Mouse (Mus musculus) T-helper 2 cell (primary cell): ENCODE measurements around the gene Ubac2.

ENCODE experiments used
- in situ Hi-C: fragments of 300-600 bp; cut with MboI, MseI; formaldehyde crosslinking; loops from one replicate; pipeline ENCODE4 v1.15.1; 2025; ENCODE audit warnings: high pct_unique_total_duplicates

Ubac2 gene

GRCm38 (mm10) chr14:121963942-121964335 lies 85.5 kb downstream of the Ubac2 start:
- in situ Hi-C loops = loop anchor here (5.0 kb wide), 1 partner anchor 98 kb away; no protein-coding TSS in a partner anchor

- in situ Hi-C loops = loop anchor here (5.0 kb wide), 2 partner anchors 33 to 97 kb away; no protein-coding TSS in a partner anchor
These were observed 86.6 kb downstream of the Ubac2 start, which contains the start of gene Gpr183 for GRCm38 (mm10) chr14:121964990-121965389. Gpr183 (minus strand) TSS chr14:121965195.

GRCm38 (mm10) chr14:121965461-121965860 lies 87.0 kb downstream of the Ubac2 start:
- in situ Hi-C loops = loop anchor here (5.0 kb wide), 1 partner anchor 33 kb away; no protein-coding TSS in a partner anchor

GRCm38 (mm10) chr14:121967095-121967494 lies 88.7 kb downstream of the Ubac2 start:
- in situ Hi-C loops = loop anchor here (5.0 kb wide), 1 partner anchor 35 kb away; no protein-coding TSS in a partner anchor

GRCm38 (mm10) chr14:121970402-121970801 lies 92.0 kb downstream of the Ubac2 start:
- in situ Hi-C loops = no loop called here

- in situ Hi-C loops = no loop called here
These were observed 94.7 kb downstream of the Ubac2 start for GRCm38 (mm10) chr14:121973114-121973513.

- in situ Hi-C loops = no loop called here
These were observed 103.1 kb downstream of the Ubac2 start for GRCm38 (mm10) chr14:121981531-121981930.

GRCm38 (mm10) chr14:121983009-121983933 lies 104.9 kb downstream of the Ubac2 start:
- in situ Hi-C loops = no loop called here

- in situ Hi-C loops = no loop called here
These were observed 107.1 kb downstream of the Ubac2 start for GRCm38 (mm10) chr14:121985477-121985876.

GRCm38 (mm10) chr14:121986028-121986427 lies 107.6 kb downstream of the Ubac2 start:
- in situ Hi-C loops = no loop called here

- in situ Hi-C loops = no loop called here
These were observed 108.9 kb downstream of the Ubac2 start for GRCm38 (mm10) chr14:121987287-121987686.

- in situ Hi-C loops = no loop called here
These were observed 109.3 kb downstream of the Ubac2 start for GRCm38 (mm10) chr14:121987691-121988090.

- in situ Hi-C loops = no loop called here
These were observed 110.9 kb downstream of the Ubac2 start for GRCm38 (mm10) chr14:121989331-121989730.

GRCm38 (mm10) chr14:121989869-121990268 lies 111.4 kb downstream of the Ubac2 start:
- in situ Hi-C loops = no loop called here

GRCm38 (mm10) chr14:121990897-121991296 lies 112.5 kb downstream of the Ubac2 start:
- in situ Hi-C loops = no loop called here

GRCm38 (mm10) chr14:121991921-121992320 lies 113.5 kb downstream of the Ubac2 start:
- in situ Hi-C loops = no loop called here

- in situ Hi-C loops = no loop called here
These were observed 114.2 kb downstream of the Ubac2 start for GRCm38 (mm10) chr14:121992395-121993280.

- in situ Hi-C loops = no loop called here
These were observed 115.2 kb downstream of the Ubac2 start for GRCm38 (mm10) chr14:121993616-121994015.

GRCm38 (mm10) chr14:121994171-121994700 lies 115.8 kb downstream of the Ubac2 start:
- in situ Hi-C loops = no loop called here

- in situ Hi-C loops = no loop called here
These were observed 116.6 kb downstream of the Ubac2 start for GRCm38 (mm10) chr14:121994846-121995556.

- in situ Hi-C loops = no loop called here
These were observed 117.1 kb downstream of the Ubac2 start for GRCm38 (mm10) chr14:121995557-121995870.
